Mouse (Mus musculus): ENCODE results near the gene Ccdc126.
"Not testable (repeated sequence)": the region's sequence is repeated elsewhere in the genome, so short reads cannot be mapped to it uniquely, and the experiment has no call there.

The Ccdc126 gene

DNA sequence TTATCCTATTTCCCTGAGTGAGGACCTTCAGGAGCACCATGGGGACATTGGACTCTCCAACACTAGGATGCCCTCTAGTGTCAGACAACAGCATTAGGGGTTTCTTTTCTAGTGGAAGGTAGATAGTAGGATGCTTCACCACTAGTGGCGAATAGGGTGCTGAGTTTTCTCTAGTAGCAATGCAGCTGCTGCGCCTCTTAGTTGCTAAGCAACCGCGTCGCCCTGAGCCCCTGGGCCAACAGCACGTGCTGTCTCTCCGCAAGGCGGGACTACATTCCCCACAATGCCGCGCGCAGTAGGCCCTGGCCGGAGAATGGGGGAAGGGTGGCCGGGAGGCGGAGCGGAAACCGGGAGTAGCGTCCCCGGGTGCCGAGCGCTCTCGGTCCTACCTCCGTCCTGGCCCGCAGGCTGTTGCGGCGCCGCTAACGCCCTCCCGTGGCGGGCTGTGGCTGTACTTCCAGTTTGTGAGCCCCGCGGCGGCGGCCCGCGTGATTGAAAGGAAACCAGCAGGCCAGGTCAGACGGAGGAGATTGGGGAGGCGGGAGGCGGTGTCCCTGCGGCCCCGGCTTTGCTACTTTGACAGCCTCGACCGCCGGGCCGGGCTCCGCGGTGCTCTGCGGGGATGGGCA is at the start of gene Ccdc126:
Gene Ccdc126, plus strand, starts transcription at position 309 of the 629 bp plus-strand sequence.
- in situ Hi-C loops (cut with MboI, MseI): no loop called here

GRCm38 (mm10) chr6:49269923-49270322 is 49.2 kb upstream of the Ccdc126 start:
- in situ Hi-C loops (cut with MboI, MseI): no loop called here

DNA sequence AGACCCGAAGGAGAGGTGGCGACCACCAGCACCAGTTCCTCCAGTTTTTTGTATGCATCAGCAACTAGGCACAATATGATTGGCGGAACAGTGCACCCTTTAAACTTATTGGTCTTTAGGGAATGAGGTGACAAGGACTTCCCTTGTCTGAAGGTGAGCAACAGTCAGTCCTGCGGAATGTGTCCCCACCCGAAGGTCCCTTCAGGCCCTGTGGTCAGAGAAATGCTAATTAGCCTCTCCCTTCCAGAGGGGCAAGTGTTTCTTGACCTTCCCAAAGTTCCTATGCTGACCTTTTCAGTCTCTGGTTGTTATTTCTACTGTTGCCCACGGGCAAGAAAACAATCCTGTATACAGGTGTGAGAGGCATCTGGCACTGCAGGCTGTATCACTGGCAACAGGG is 47.3 kb upstream of the Ccdc126 start:
- in situ Hi-C loops (cut with MboI, MseI): no loop called here

GRCm38 (mm10) chr6:49272863-49273262 is 46.2 kb upstream of the Ccdc126 start:
- in situ Hi-C loops (cut with MboI, MseI): no loop called here

DNA sequence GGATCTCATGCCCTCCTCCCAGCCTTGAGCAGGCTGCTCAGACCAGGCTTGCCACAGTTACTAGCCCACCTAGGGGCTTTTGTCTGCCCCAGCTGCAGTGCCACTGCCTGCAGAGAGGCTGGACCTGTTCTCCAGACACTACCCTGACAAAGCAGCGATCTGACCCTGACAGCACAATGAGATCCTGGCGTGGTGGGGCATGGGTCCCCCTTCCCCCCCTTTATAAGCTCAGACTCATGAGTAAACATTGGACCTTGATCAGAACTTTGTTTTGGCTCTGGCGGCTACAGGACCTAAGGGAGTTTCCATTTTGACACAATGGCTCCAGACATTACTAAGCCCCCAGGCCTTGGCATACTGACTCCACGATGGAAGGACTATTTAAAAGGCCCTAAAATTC is 45.1 kb upstream of the Ccdc126 start:
- in situ Hi-C loops (cut with MboI, MseI): no loop called here

DNA sequence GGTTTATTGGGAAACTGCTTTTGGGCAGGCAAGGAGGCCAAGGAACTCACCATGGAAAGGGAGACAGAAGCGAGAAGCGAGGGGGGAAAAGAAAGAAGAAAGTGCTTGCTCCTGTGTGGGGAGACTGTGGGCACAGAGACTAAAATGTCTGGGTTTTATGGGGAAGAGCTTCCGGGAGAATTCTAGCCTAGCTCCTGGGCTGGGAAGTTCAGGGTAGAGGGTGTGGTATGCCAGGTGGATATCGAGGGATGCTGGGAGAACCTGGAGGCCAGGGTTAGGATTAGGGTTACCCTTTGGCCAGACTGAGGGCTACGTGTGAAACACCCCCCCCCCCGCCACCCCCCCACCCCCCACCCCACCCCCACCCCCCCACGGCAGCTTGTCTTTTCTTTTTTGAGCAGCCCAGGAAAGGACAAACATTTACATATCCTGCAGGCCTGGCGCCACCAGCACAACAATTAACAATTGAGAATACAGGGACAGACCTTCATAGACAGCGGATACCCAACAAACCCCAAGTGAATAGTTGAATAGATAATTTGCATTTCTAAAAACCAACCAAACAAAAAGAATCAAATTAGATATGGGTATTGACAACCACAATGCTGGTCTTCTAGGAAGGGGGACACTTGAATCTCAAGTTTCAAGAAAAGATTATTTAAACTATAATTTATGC is 44.5 kb upstream of the Ccdc126 start:
- in situ Hi-C loops (cut with MboI, MseI): loop anchor here (5.0 kb wide), 1 partner anchor 48 kb away; no protein-coding TSS in a partner anchor

DNA sequence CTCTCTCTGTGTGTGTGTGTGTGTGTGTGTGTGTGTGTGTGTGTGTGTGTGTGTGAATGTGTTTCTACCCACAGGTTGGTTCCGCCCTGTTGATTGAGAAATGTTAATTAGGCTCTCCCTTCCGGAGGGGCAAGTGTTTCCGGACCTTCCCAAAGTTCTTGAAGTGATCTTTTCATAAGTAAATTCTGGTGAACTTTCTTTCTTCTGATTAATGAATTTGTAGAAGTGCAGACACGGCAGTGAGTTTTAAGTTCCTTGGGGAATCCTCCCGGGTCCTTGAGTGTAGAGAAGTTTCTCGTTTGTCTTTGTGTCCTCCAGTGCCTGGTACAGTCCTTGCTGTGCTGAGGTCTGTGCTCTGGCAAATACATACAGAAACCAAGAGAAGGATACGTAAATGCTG is 43.8 kb upstream of the Ccdc126 start:
- in situ Hi-C loops (cut with MboI, MseI): loop anchor here (5.0 kb wide), 1 partner anchor 47 kb away; no protein-coding TSS in a partner anchor

DNA sequence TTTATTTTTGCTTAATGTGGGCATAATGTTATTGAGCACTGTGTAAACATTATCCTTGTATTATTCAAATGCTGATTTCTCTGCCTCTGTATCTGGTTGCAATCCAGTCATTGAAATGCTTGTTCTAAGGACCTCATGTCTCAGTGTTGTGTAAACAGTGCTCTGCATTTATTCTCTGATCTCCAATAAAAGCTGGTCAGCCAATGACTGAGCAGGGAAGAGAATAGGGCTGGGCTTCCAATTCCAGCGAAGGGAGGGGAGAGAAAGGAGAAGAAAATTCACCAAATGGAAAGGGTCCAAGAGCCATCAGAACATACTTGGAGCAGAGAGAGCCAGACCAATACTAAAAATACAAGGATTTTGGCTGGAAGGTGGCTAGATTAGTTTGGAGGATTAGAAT is 38.1 kb upstream of the Ccdc126 start:
- in situ Hi-C loops (cut with MboI, MseI): no loop called here

GRCm38 (mm10) chr6:49282122-49282521 is 37.0 kb upstream of the Ccdc126 start:
- in situ Hi-C loops (cut with MboI, MseI): no loop called here

GRCm38 (mm10) chr6:49298286-49298685 is 20.8 kb upstream of the Ccdc126 start:
- in situ Hi-C loops (cut with MboI, MseI): no loop called here

DNA sequence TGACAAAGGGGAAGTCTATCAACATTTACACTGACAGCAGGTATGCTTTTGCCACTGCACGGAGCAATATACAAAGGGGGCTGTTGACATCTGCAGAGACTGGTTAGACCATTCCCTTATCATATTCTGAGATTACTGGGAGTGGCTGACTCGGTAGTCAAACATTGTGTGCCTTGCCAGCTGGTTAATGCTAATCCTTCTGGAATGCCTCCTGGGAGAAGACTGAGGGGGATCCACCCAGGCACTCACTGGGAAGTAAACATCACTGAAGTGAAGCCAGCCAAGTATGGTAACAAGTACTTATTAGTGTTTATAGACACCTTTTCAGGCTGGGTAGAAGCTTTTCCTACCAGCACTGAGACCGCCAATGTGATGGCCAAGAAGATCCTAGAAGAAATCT is 4.3 kb upstream of the Ccdc126 start:
- in situ Hi-C loops (cut with MboI, MseI): not testable (repeated sequence)

DNA sequence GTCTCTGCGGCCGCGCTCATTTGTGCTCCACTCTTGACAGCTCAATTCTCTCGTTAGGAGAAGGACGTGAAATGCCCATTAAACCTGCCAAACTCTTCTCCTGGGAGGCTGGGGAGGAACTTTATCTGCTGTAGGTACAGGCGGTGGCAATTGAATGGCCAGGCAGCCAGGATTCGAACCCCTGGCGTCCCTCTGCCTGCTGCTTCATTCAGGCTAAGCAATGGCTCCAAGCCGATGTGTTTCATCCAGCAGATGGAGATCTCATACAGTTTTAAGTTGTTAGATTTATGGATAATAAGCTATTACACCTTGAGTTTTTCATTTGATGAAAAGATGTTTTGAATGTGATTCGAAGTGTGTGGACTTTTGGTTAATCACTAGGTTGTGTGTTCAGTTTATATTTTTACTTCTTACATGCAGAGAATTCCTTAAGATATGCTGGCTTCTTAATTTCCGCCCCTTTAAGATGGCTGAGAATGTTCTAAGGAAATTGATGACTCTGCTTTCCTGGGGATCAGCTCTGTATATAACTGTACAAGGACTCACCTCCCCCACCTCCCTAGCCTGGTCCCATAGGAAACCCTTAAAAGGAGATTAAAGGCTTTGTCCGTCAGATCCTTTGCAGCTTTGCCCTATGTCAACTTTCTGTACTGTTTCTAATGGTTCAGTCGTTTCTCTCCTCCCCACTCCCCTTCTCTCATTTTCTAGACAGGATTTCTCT is 681 bp downstream of the Ccdc126 start:
- in situ Hi-C loops (cut with MboI, MseI): loop anchor here (5.0 kb wide), 1 partner anchor 42 kb away; no protein-coding TSS in a partner anchor

DNA sequence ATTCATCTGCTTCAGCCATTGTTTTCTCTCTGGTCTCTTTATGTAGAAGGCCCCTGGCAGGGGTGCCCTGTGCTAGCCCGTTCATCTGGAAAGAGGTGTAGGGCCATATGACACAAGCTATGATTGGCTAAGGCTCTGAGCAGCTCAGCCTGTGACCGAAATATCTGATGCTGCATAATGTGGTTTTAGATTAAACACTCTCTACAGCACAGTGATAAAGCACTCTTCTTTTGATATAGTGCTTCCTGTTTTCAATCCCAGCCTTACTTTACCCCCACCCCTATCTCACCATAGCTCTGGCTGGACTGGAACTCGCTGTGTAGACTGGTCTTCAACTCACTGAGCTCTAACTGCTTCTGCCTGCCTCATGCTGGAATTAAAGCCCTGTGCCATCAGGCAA is 2.3 kb downstream of the Ccdc126 start:
- in situ Hi-C loops (cut with MboI, MseI): loop anchor here (5.0 kb wide), 1 partner anchor 44 kb away; no protein-coding TSS in a partner anchor

GRCm38 (mm10) chr6:49322056-49322455 is 3.0 kb downstream of the Ccdc126 start:
- in situ Hi-C loops (cut with MboI, MseI): loop anchor here (5.0 kb wide), 1 partner anchor 45 kb away; no protein-coding TSS in a partner anchor

GRCm38 (mm10) chr6:49322986-49323385 is 3.9 kb downstream of the Ccdc126 start:
- in situ Hi-C loops (cut with MboI, MseI): loop anchor here (5.0 kb wide), 1 partner anchor 46 kb away; no protein-coding TSS in a partner anchor

GRCm38 (mm10) chr6:49324528-49324927 is 5.5 kb downstream of the Ccdc126 start:
- in situ Hi-C loops (cut with MboI, MseI): loop anchor here (5.0 kb wide), 1 partner anchor 47 kb away; no protein-coding TSS in a partner anchor

DNA sequence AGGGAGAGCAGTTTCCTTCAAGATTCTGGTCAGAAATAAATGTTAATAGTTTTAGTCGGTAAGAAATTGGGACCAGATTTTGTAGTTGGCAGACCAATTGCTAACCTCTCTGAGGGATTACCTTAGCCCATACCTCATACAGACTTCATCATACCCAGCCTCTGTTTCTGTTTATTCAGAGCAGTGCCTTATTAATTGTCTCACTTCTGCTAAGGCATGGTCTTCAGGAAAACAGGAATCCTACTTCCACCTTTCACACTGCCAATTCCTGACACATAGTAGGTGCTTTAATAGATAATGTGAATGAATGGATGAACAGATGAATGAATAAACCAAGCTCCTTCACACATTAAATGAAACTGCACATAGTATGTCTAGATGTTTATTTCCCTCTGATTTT is 6.2 kb downstream of the Ccdc126 start:
- in situ Hi-C loops (cut with MboI, MseI): no loop called here

DNA sequence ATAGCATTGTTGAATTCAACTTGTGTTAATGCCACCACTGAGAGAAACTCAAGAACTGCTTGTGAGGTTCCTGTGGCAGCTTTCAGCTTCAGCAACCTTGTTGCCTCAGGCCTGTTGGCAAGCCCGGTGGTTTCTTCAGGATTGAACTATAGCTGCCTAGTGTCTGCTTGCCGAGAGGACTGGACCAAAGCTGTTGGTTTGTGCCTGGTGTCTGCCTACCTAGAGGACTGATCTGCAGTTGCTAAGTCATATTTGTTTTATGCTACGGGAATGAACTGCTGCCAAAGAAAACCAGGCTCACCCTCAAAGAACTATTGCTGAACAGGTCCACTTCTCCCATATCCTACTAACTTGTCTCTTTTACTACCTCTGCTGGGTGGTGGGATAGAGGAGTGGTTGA is 7.8 kb downstream of the Ccdc126 start:
- in situ Hi-C loops (cut with MboI, MseI): no loop called here

- in situ Hi-C loops (cut with MboI, MseI): no loop called here
Observed at GRCm38 (mm10) chr6:49331369-49332059, 12.4 kb downstream of the Ccdc126 start.

DNA sequence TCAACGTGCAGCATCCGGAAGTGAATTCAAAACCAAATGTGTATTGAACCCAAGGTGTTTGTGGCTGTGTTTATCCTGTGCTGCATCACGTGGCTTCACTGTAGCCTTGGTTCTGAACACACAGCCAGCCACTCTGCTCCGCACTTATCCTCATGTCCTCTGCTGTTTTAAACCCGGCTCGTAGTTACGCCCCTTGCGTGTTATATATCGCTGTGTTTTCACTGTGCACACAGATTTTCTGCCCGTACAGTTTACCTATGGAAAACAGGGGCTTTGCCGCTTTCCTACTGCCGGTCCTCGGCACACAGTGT is 12.9 kb downstream of the Ccdc126 start:
- in situ Hi-C loops (cut with MboI, MseI): no loop called here

DNA sequence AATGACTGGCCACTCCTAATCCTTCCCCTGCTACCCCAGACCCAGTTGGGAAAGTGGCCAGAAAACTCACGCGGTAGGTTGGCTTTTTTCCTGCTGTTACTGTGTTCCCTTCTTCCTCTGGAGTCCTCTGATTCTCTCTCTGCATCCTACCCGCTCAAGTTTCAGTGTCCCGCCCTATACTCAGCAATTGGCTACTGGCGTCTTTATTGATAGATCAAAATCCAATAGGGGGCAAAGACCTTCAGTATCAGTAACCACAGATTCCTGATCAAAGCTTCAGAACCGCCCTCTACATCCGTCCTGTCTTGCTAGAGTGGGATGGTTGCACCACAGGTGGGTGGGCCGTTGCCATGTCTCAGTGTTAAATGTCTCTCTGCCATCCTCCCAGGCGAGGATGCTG is 19.5 kb downstream of the Ccdc126 start:
- in situ Hi-C loops (cut with MboI, MseI): no loop called here

DNA sequence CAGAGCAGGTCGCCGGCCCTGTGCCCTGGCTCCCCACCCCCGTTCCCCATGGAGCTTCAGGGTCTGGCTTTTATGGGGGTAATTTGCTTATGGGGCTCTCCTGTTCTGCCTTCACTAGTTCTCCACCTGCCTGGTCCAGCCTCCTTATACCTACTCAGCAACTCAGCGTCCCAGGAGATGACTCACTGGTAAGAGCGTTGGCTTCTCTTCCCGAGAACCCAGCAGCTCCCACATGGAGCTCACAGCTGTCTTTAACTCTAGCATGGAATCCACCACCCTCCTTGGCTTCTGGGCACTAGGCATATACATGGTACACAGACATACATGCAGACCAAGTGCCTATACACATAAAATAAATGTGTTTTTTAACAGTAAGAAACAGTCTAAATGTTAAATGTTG is 20.1 kb downstream of the Ccdc126 start:
- in situ Hi-C loops (cut with MboI, MseI): no loop called here

All from T-helper 2 cell (primary cell).